Mouse (Mus musculus) adrenal gland, postnatal 10 days (tissue): ENCODE results near the gene Ints6. TPM values are rescaled to one million over a fixed set of nuclear protein-coding genes. Genes with fewer than 3 reads are reported as not detected.

ENCODE experiments used
- total RNA-seq, 2 experiments: library from RNA; stranded (reverse); gene quantifications; 2 replicates each; pipeline ENCODE4 v1.2.3; 2021

The Ints6 gene
- total RNA-seq, 2 experiments from 2014 or later: 38.5 to 50.5 TPM

Other genes with a start within 250 kb of the Ints6 start
- 1 to 10 TPM; 3.7 to 4.1 TPM for gene Fam124a, start 205.4 kb downstream of the Ints6 start, total RNA-seq
- gene Gm4131, start 194.2 kb downstream of the Ints6 start, total RNA-seq: not detected
- not detected for gene Serpine3, start 97.5 kb downstream of the Ints6 start, total RNA-seq
- gene Wdfy2, start 76.5 kb upstream of the Ints6 start, total RNA-seq: 10 to 100 TPM; 25.5 to 29.0 TPM
- gene Defb48, start 223.3 kb upstream of the Ints6 start, total RNA-seq: not detected
- not detected for gene Defb47, start 236.9 kb upstream of the Ints6 start, total RNA-seq